Mouse (Mus musculus) T-helper 2 cell (primary cell): Measurements from ENCODE around the gene Cplx2.

Source experiments
- in situ Hi-C: fragments of 300-600 bp; cut with MboI, MseI; formaldehyde crosslinking; loops from one replicate; pipeline ENCODE4 v1.15.1; 2025; ENCODE audit warnings: high pct_unique_total_duplicates

Gene Cplx2

GRCm38 (mm10) chr13:54403224-54404070 is 32.3 kb downstream of the Cplx2 start:
- in situ Hi-C loops: no loop called here

- in situ Hi-C loops: no loop called here
Observed at GRCm38 (mm10) chr13:54404205-54404604, 33.1 kb downstream of the Cplx2 start.

- in situ Hi-C loops: no loop called here
Observed at GRCm38 (mm10) chr13:54405805-54406204, 34.7 kb downstream of the Cplx2 start.

GRCm38 (mm10) chr13:54411656-54412055 is 40.5 kb downstream of the Cplx2 start:
- in situ Hi-C loops: no loop called here

- in situ Hi-C loops: no loop called here
Observed at GRCm38 (mm10) chr13:54412236-54412635, 41.1 kb downstream of the Cplx2 start.

- in situ Hi-C loops: no loop called here
Observed at GRCm38 (mm10) chr13:54412721-54413120, 41.6 kb downstream of the Cplx2 start.

- in situ Hi-C loops: no loop called here
Observed at GRCm38 (mm10) chr13:54415059-54415458, 43.9 kb downstream of the Cplx2 start.

GRCm38 (mm10) chr13:54418781-54419327 is 47.7 kb downstream of the Cplx2 start:
- in situ Hi-C loops: no loop called here

GRCm38 (mm10) chr13:54420226-54420625 is 49.1 kb downstream of the Cplx2 start:
- in situ Hi-C loops: loop anchor here (10.0 kb wide), 1 partner anchor 1395 kb away; no protein-coding TSS in a partner anchor

- in situ Hi-C loops: loop anchor here (10.0 kb wide), 1 partner anchor 1390 kb away; no protein-coding TSS in a partner anchor
Observed at GRCm38 (mm10) chr13:54425269-54425668, 54.1 kb downstream of the Cplx2 start.

- in situ Hi-C loops: loop anchor here (10.0 kb wide), 1 partner anchor 1388 kb away; no protein-coding TSS in a partner anchor
Observed at GRCm38 (mm10) chr13:54426781-54427655, 55.9 kb downstream of the Cplx2 start.

GRCm38 (mm10) chr13:54428771-54429170 is 57.6 kb downstream of the Cplx2 start:
- in situ Hi-C loops: loop anchor here (10.0 kb wide), 1 partner anchor 1386 kb away; no protein-coding TSS in a partner anchor

GRCm38 (mm10) chr13:54430051-54430450 is 58.9 kb downstream of the Cplx2 start:
- in situ Hi-C loops: no loop called here

- in situ Hi-C loops: no loop called here
Observed at GRCm38 (mm10) chr13:54431161-54431560, 60.0 kb downstream of the Cplx2 start.
